Comparison of ENCODE assay signal across 15 mouse cellular contexts in the genomic region with DNA sequence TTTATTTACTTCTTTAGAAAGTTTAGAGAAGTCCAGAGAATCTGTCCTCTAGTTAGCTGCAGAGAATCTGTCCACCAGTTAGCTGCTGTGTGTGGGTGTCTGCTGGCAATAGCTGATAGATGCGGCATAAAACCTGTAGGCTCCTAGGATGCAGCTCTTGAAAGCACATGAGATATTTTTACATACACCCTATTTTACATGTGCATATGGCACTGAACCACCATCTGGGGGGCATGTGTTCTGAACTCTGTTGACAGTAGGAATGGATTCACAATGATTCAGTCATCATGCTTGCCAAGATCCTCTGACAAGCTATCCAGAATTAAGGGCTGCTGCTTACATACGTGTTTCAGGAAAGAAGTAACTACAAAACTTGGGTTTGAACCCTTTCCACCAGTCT.
DNase-seq lines count a peak whose midpoint lies in the region; ATAC-seq and TF ChIP-seq lines count a peak whose summit lies in the region.
"Had no signal": no experiment of that assay in that cellular context is flagged by ENCODE, and none has a peak within 500 bp of the region (broad histone marks: within the 10 kb centered on the region; RNA-seq: fewer than 3 reads in every experiment).

No protein-coding gene starts in this region.

- H3K9me3 ChIP-seq in forebrain, embryonic 16.5 days (ENCODE audit: control insufficient read depth, low read length), result no peaks in the 10 kb centered on the region
- H3K9me3 ChIP-seq: embryonic facial prominence, embryonic 12.5 days; neural tube, embryonic 12.5 days; stomach, embryonic 15.5 days had no signal

- 72% methylated on average over 2 of the region's 2 CpGs for WGBS in forebrain, embryonic 16.5 days

- H3K4me3 ChIP-seq in forebrain, embryonic 16.5 days (replicated peaks; ENCODE audit: low read length), result no peak overlapping the region
- no peak overlapping the region for H3K4me3 ChIP-seq in gastrocnemius, adult 2 months
- H3K4me3 ChIP-seq: embryonic facial prominence, embryonic 12.5 days; neural tube, embryonic 12.5 days; stomach, embryonic 15.5 days had no signal

- no peak overlapping the region for H3K9ac ChIP-seq in forebrain, embryonic 16.5 days (replicated peaks; ENCODE audit: low read depth, low read length)
- H3K9ac ChIP-seq: embryonic facial prominence, embryonic 12.5 days; neural tube, embryonic 12.5 days; stomach, embryonic 15.5 days had no signal

- H3K4me1 ChIP-seq in forebrain, embryonic 16.5 days (replicated peaks; ENCODE audit: control insufficient read depth, insufficient read depth, low read length), result no peaks in the 10 kb centered on the region
- H3K4me1 ChIP-seq: embryonic facial prominence, embryonic 12.5 days; neural tube, embryonic 12.5 days; stomach, embryonic 15.5 days had no signal

- TF ChIP-seq CTCF in gastrocnemius, adult 2 months (IDR thresholded peaks at IDR 0.05), result no peak

- peak; percentile 71 for DNase-seq in brain, adult 2 months (ENCODE audit: low read depth, low spot score)
- DNase-seq in layer of hippocampus, adult 9-11 months, result peak; percentile 47
- peak; percentile 1 for DNase-seq in left cerebral cortex, postnatal 4 days
- no peak for DNase-seq in thymus, adult 18-20 months
- DNase-seq in spleen, postnatal 4 days (ENCODE audit: low spot score in 2 of 2), result no peak
- no peak for DNase-seq in gastrocnemius, adult 2 months
- DNase-seq: adrenal gland, postnatal 36 days; cerebellum, adult 9-10 months; midbrain, embryonic 14.5 days had no signal

- intact Hi-C loops in left cerebral cortex, postnatal 4 days (cut with DNase I), result no loop called here
- intact Hi-C loops in gastrocnemius, adult 2 months (cut with DNase I), result no loop called here

- H3K4me2 ChIP-seq in forebrain, embryonic 16.5 days (ENCODE audit: low read length), result no peak overlapping the region
- H3K4me2 ChIP-seq: embryonic facial prominence, embryonic 12.5 days; neural tube, embryonic 12.5 days; stomach, embryonic 15.5 days had no signal

- H3K27me3 ChIP-seq in forebrain, embryonic 16.5 days (replicated peaks; ENCODE audit: control insufficient read depth, insufficient read depth, low read length), result no peaks in the 10 kb centered on the region
- H3K27me3 ChIP-seq: embryonic facial prominence, embryonic 12.5 days; neural tube, embryonic 12.5 days; stomach, embryonic 15.5 days had no signal

- ATAC-seq in forebrain, embryonic 16.5 days, result peak; percentile 69; the same call in 1 of the 2 replicates
- ATAC-seq: lung, postnatal 0 days had no signal

- H3K27ac ChIP-seq in forebrain, embryonic 16.5 days (ENCODE audit: low read length), result no peak overlapping the region
- no peak overlapping the region for H3K27ac ChIP-seq in gastrocnemius, adult 2 months
- H3K27ac ChIP-seq: embryonic facial prominence, embryonic 12.5 days; kidney, postnatal 0 days; neural tube, embryonic 12.5 days; stomach, embryonic 15.5 days had no signal

- no peaks in the 10 kb centered on the region for H3K36me3 ChIP-seq in forebrain, embryonic 16.5 days (ENCODE audit: control insufficient read depth, insufficient read depth)
- H3K36me3 ChIP-seq: embryonic facial prominence, embryonic 12.5 days; neural tube, embryonic 12.5 days; stomach, embryonic 15.5 days had no signal

Comparison
In these comparisons a context has a peak if more than half of its experiments do, and no peak if none do; other contexts are left out.
1. DNase-seq: peak in brain, adult 2 months (single experiment), layer of hippocampus, adult 9-11 months (single experiment) and left cerebral cortex, postnatal 4 days (single experiment); none in thymus, adult 18-20 months (0 of 2), spleen, postnatal 4 days (0 of 2) and gastrocnemius, adult 2 months (single experiment).